Mouse (Mus musculus): ENCODE data around the gene Rab11a.

DNA sequence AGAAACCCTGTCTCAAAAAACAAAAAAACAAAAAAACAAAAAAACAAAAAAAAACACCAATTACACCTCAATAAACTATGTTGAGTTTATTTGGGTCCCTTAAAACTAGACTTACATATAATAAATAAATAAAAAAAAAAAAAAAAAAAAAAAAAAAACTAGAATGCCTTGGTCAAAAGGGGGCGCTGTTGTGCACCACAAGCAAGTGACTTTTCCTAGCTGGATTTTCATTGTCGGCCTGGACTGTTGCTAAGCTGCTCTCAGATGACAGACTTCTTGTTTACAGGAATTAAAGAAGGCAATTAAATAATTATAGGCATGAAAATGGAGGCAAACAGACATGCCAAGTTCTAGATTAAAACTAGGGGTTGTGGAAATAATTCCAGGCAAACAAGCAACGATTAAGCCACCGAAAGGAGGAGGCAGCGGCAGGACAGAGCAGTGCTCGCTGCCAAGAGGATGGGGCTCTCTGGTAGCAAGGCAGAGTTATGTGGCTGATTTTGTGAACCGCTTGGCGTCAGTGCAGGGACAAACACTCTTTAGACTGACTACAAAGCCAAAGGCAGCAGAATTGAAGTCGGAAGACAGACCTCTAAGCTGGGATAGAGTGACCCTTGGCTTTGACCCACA, 31.6 kb upstream of the Rab11a start:
- TF ChIP-seq GATA1 (IDR thresholded peaks at IDR 0.05; ENCODE audit: borderline replicate concordance, low read length) (no peak), FLI1 (IDR thresholded peaks at IDR 0.05; ENCODE audit: low read length) (no peak)

All from megakaryocyte, embryonic 14.5 days (primary cell).